Mouse (Mus musculus) embryonic facial prominence, embryonic 13.5 days (tissue): ENCODE measurements around the gene Wdr46. TPM values are rescaled to one million over a fixed set of nuclear protein-coding genes. Genes with fewer than 3 reads are reported as not detected.

Source experiments
- ATAC-seq: fragments of 200-750 bp; cut with Nextera tagmentation; 2 replicates; pipeline ENCODE4 v1.8.0; 2017; ENCODE audit warnings: low read depth; ENCODE audit not compliant: insufficient number of reproducible peaks, insufficient read depth, low FRiP score, low TSS enrichment
- H3K27ac ChIP-seq: fragments of 300-500 bp; sonication (generic); 2 replicates; pipeline ENCODE4 v1.5.1; 2015; ENCODE audit warnings: moderate library complexity, mild to moderate bottlenecking, inconsistent platforms
- H3K27me3 ChIP-seq: fragments of 300-500 bp; sonication (generic); 2 replicates; pipeline ENCODE4 v1.6.1; 2015; ENCODE audit warnings: mild to moderate bottlenecking, inconsistent platforms
- H3K36me3 ChIP-seq: fragments of 300-500 bp; sonication (generic); 2 replicates; pipeline ENCODE4 v1.6.1; 2015; ENCODE audit warnings: mild to moderate bottlenecking, inconsistent platforms
- H3K4me1 ChIP-seq: fragments of 300-500 bp; sonication (generic); 2 replicates; pipeline ENCODE4 v1.6.1; 2015; ENCODE audit warnings: inconsistent platforms
- H3K4me2 ChIP-seq: fragments of 300-500 bp; sonication (generic); 2 replicates; pipeline ENCODE4 v1.6.1; 2015; ENCODE audit warnings: moderate library complexity, mild to moderate bottlenecking, inconsistent platforms
- H3K4me3 ChIP-seq: fragments of 300-500 bp; sonication (generic); 2 replicates; pipeline ENCODE4 v1.5.1; 2015; ENCODE audit warnings: mild to moderate bottlenecking, inconsistent platforms
- H3K9ac ChIP-seq: fragments of 300-500 bp; sonication (generic); 2 replicates; pipeline ENCODE4 v1.6.1; 2015; ENCODE audit warnings: mild to moderate bottlenecking, inconsistent platforms
- H3K9me3 ChIP-seq: fragments of 300-500 bp; sonication (generic); 2 replicates; pipeline ENCODE4 v1.6.1; 2016; ENCODE audit warnings: inconsistent platforms
- WGBS: fragments of 180-500 bp; shearing (Covaris S2); methylation state at CpG from one replicate; pipeline ENCODE4 v1.1.7; 2015; ENCODE audit warnings: mixed read lengths; 5-methylcytosine and 5-hydroxymethylcytosine counted together
- polyA plus RNA-seq: library from polyadenylated mRNA; unstranded; fragments of >200 nt; fragmentation: Nextera tagmentation; extraction: Ambion mirVana; gene quantifications from 2 replicates; pipeline ENCODE4 v1.2.1, GENCODE M21; 2015

Wdr46 gene
- polyA plus RNA-seq, 1 experiment from 2014 or later: 40.7 TPM

DNA sequence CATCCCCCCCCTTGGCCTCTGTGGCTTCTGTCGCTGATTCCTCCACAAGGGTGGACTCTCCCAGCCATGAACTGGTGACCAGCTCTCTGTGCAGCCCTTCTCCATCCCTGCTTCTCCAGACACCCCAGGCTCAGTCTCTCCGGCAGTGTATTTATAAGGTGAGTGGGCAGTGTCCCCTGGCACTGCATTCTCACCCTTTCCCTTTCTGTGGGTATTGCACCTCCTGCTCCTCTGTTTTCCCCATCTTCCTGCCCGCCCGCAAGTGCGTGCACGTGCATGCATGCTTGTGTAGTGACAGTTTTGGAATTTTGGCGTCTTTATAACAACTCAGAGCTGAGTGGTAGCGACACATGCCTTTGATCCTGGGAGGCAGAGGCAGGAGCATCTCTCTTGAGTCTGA lies 26.6 kb upstream of the Wdr46 start:
- Histone ChIP-seq H3K27me3 (no peaks in the 10 kb centered on the region), H3K4me1 (peaks cover 54% of the 10 kb centered on the region), H3K9ac (no peak overlapping the region), H3K9me3 (no peaks in the 10 kb centered on the region), H3K4me3 (no peak overlapping the region), H3K4me2 (no peak overlapping the region), H3K27ac (no peak overlapping the region), H3K36me3 (peaks cover 56% of the 10 kb centered on the region)
- 92% methylated on average over 8 of the region's 8 CpGs for WGBS
- no peak for ATAC-seq

DNA sequence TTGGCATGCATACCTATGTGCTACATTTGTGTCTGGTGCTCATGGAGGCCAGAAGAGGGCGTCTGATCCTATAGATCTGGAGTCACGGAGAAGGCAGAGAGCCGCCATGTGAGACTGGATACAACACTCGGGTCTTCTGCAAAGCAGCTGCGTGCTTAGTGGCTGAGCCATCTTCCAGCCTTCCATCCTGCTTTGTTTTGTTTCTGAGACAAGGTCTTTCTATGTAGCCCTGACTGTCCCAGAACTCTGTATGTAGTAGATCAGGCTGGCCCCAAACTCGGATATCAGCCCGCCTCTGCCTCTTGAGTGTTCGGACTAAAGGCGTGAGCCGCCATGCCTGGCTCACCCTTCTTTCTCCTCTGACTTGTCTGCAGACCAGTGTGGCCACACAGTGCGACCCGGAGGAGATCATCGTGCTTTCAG lies 25.5 kb upstream of the Wdr46 start:
- Histone ChIP-seq H3K4me1 (peaks cover 62% of the 10 kb centered on the region), H3K4me3 (peak overlapping the region; percentile 53), H3K27me3 (no peaks in the 10 kb centered on the region), H3K4me2 (peak overlapping the region; percentile 66), H3K36me3 (peaks cover 56% of the 10 kb centered on the region), H3K9me3 (no peaks in the 10 kb centered on the region), H3K27ac (no peak overlapping the region), H3K9ac (peak overlapping the region; percentile 38; the same call in 1 of the 2 replicates)
- ATAC-seq: no peak
- WGBS: 73% methylated on average over 13 of the region's 13 CpGs

DNA sequence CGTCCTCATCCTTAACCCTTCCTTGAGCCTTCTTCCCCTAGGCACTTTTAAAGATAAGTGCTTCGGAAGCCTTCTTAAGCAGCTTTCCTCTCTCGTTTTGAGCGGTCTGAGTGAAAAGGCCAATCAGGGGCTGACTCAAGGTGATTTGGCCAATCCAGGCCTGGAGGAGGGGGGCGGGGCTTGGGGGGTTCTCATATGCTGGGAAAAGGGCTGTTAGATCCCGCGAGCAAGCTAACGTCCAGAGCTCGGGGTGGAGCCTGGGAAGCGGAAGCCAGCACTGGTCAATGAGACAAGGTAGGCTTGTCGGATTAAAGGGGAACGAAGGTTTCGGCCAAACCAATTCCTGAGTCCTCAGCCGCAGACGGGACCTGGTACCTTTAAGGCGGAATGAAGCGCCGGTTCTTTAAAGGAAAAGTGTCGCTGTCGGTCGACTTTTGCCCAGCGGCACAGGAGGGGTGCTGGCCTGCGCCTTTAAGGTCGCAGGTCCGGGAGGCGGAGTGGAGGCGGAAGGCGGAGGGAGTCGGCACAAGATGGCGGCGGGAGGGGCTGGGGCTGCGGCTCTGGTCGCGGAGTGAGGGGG lies 24.7 kb upstream of the Wdr46 start, which contains the start of the genes Tapbp and Zbtb22:
Tapbp (plus strand) TSS at position 229 of the 580 bp plus-strand sequence.
Zbtb22 (plus strand) TSS at position 234 of the 580 bp plus-strand sequence.
- Histone ChIP-seq H3K9me3 (no peaks in the 10 kb centered on the region), H3K4me2 (peak within 1 kb of the TSS; percentile 66), H3K4me1 (peaks cover 57% of the 10 kb centered on the region), H3K36me3 (peaks cover 56% of the 10 kb centered on the region), H3K27me3 (no peaks in the 10 kb centered on the region), H3K9ac (peak within 1 kb of the TSS; percentile 64), H3K4me3 (peak within 1 kb of the TSS; percentile 53), H3K27ac (peak within 1 kb of the TSS; percentile 81)
- peak; percentile 88 for ATAC-seq
- under 1% methylated on average over 34 of the region's 34 CpGs for WGBS

DNA sequence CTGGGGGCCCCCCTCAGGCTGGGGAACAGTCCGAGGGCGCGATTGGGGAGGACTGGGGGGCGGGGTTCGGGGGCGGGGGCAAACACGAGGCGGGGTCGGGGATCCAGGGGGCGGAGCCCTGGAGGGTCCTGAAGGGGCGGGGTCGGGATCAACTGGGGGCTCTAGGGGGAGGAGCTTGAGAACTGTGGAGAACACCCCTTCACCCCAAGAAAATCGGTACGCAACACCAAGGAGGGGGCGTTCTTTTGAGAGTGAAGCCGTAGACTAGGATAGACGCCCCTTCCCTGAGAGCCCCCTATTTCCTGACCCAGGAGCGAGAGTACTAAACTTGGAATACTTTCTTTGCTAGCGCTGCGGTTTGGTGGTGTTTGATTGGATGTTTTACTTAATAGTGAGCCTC lies 24.2 kb upstream of the Wdr46 start:
- Histone ChIP-seq H3K4me3 (peak overlapping the region; percentile 53), H3K4me1 (peaks cover 57% of the 10 kb centered on the region), H3K4me2 (peak overlapping the region; percentile 66), H3K27ac (peak overlapping the region; percentile 81), H3K9ac (peak overlapping the region; percentile 64), H3K36me3 (peaks cover 50% of the 10 kb centered on the region), H3K9me3 (no peaks in the 10 kb centered on the region), H3K27me3 (no peaks in the 10 kb centered on the region)
- WGBS: under 1% methylated on average over 18 of the region's 20 CpGs
- ATAC-seq: 0 out of 2 replicates have a peak, but pooled peaks have one; percentile 6

DNA sequence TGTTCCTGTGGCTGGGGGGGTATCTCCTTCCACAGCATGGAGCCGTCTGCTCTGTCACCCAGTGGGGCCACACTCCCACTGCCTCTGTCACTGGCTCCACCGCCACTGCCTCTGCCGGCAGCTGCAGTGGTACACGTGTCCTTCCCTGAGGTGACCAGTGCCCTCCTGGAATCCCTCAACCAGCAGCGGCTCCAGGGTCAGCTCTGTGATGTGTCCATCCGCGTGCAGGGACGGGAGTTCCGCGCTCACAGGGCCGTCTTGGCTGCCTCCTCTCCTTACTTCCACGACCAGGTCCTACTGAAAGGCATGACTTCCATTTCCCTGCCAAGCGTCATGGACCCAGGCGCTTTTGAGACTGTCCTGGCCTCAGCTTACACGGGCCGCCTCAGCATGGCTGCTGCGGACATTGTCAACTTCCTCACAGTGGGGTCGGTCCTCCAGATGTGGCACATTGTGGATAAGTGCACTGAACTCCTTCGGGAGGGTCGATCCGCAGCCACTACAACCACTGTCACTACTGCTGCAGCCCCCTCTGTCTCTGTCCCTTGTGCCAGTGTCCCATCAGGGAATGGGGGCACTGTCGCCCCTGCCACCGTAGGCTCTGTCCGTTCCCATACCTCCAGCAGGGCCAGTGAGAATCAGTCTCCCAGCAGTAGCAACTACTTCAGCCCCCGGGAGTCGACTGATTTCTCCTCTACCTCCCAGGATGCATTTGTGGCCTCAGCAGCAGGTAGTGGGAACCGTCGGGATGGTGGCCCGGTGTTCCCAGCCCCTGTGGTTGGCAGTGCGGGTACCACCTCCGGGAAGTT lies 23.4 kb upstream of the Wdr46 start:
- peak overlapping the region; percentile 81; the same call in 1 of the 2 replicates for H3K27ac ChIP-seq
- 77% methylated on average over 31 of the region's 31 CpGs for WGBS
- H3K9me3 ChIP-seq: no peaks in the 10 kb centered on the region
- no peaks in the 10 kb centered on the region for H3K27me3 ChIP-seq
- ATAC-seq: no peak
- H3K36me3 ChIP-seq: peaks cover 43% of the 10 kb centered on the region
- H3K4me2 ChIP-seq: peak overlapping the region; percentile 66
- peak overlapping the region; percentile 53 for H3K4me3 ChIP-seq
- H3K9ac ChIP-seq: peak overlapping the region; percentile 64
- peaks cover 52% of the 10 kb centered on the region for H3K4me1 ChIP-seq

DNA sequence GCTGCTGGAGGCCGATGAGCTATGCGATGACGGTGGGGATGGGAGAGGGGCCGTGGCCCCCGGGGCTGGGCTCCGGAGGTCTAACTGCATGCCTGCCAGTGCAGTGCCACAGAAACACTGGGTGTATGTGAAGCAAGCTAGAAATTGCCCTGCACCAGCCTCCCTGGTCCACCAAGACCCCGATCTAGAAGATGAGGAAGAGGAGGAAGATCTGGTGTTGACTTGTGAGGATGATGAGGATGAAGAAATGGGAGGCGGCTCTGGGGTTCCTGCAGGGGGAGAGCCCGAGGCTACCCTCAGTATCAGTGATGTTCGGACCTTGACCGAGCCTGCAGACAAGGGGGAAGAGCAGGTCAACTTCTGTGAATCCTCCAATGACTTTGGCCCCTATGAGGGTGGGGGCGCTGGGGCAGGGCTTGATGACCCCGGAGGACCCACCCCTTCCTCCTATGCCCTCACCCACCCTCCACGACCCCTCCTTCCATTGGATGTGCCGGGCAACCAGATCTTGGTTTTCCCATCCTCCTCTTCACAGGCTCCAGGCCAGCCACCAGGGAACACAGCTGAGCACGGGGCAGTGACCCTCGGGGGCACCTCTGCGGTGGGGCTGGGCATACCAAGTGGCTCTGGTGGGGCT lies 22.7 kb upstream of the Wdr46 start:
- Histone ChIP-seq H3K4me1 (peaks cover 48% of the 10 kb centered on the region), H3K9me3 (no peaks in the 10 kb centered on the region), H3K9ac (no peak overlapping the region), H3K27ac (no peak overlapping the region), H3K27me3 (no peaks in the 10 kb centered on the region), H3K4me3 (peak overlapping the region; percentile 9; the same call in 1 of the 2 replicates), H3K4me2 (peak overlapping the region; percentile 99; the same call in 1 of the 2 replicates), H3K36me3 (peaks cover 37% of the 10 kb centered on the region)
- WGBS: 85% methylated on average over 18 of the region's 18 CpGs
- no peak for ATAC-seq

DNA sequence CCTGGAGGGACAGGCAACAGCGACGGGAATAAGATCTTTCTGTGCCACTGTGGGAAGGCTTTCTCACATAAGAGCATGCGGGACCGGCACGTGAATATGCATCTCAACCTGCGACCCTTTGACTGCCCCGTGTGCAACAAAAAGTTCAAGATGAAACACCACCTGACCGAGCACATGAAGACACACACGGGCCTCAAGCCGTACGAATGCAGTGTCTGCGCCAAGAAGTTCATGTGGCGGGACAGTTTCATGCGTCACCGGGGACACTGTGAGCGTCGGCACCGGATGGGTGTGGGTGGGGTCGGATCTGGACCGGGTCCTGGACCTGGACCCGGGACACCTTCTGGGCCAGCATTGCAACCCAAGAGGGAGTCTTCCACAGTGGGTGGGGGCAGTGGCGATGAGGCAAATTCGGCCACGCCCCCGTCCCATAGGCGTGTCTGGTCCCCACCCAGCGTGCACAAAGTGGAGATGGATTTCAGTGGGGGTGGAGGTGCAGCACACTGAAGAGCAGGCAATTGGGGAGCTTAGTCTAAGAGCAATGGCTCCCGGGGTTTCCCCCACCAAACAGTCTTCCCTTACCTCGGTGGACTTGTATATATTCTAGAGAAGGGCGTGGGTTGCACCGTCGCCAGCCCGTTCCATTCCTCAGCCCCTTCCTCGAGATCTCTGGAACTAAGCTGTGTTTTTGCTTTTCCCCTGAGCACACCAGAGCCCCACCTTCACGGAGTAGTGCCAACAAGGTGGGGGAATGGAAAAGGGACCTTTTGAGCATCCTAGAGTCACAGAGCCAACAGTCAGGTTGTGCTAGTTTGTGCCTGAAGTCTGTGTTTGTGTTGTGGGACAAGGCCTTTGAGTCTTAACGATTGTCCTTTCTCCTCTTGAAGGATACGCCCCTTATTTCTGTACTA lies 21.9 kb upstream of the Wdr46 start:
- Histone ChIP-seq H3K36me3 (peaks cover 30% of the 10 kb centered on the region), H3K4me2 (peak overlapping the region; percentile 99), H3K9me3 (no peaks in the 10 kb centered on the region), H3K4me1 (peaks cover 48% of the 10 kb centered on the region), H3K4me3 (peak overlapping the region; percentile 68), H3K9ac (no peak overlapping the region), H3K27me3 (no peaks in the 10 kb centered on the region), H3K27ac (no peak overlapping the region)
- 61% methylated on average over 37 of the region's 37 CpGs for WGBS
- no peak for ATAC-seq

DNA sequence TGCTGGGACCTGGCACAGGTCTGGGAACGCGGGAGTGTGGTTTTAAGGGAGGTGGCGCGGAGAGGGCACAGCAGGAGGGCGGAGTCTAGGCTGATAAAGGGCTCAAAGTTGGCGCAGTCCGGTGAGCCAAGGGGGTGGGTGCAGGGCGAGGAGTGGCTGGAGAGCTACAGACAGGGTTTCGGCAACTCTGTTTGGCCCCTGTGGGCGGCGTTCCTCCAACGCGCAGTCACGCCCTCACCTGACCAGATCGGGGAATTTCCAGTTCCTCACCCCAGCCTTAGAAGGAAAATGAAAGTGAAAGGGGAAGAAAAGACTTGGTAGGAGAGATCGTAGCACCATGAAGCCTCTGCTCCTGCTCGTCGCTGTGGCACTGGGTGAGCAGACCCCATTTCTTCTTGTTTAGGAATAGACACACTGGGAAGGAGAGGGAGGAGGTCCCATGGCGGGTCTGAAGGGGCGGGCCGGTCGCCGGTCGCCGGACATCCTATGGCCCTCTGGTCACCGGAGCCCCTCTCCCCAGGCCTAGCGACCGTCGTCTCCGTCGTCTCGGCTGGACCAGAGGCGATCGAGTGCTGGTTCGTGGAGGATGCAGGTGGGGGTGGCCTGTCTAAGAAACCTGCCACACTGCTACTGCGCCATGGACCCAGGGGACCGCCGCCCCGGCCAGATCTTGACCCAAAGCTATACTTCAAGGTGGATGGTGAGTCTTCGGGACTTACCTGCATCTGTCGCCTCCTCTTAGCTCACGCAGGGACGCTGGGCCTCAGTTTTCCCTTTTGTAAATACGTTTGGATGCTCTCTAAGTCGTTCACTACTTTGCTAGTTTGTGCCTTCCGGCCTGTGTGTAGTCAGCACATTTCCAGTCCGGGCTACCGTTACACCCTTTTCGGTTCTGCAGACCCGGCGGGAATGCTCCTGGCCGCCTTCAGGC lies 20.8 kb upstream of the Wdr46 start:
- Histone ChIP-seq H3K9ac (peak overlapping the region; percentile 78), H3K4me1 (peaks cover 48% of the 10 kb centered on the region), H3K9me3 (no peaks in the 10 kb centered on the region), H3K27ac (peak overlapping the region; percentile 69), H3K4me2 (peak overlapping the region; percentile 99), H3K27me3 (no peaks in the 10 kb centered on the region), H3K4me3 (peak overlapping the region; percentile 68), H3K36me3 (peaks cover 19% of the 10 kb centered on the region)
- under 1% methylated on average over 52 of the region's 52 CpGs for WGBS
- ATAC-seq: no peak

DNA sequence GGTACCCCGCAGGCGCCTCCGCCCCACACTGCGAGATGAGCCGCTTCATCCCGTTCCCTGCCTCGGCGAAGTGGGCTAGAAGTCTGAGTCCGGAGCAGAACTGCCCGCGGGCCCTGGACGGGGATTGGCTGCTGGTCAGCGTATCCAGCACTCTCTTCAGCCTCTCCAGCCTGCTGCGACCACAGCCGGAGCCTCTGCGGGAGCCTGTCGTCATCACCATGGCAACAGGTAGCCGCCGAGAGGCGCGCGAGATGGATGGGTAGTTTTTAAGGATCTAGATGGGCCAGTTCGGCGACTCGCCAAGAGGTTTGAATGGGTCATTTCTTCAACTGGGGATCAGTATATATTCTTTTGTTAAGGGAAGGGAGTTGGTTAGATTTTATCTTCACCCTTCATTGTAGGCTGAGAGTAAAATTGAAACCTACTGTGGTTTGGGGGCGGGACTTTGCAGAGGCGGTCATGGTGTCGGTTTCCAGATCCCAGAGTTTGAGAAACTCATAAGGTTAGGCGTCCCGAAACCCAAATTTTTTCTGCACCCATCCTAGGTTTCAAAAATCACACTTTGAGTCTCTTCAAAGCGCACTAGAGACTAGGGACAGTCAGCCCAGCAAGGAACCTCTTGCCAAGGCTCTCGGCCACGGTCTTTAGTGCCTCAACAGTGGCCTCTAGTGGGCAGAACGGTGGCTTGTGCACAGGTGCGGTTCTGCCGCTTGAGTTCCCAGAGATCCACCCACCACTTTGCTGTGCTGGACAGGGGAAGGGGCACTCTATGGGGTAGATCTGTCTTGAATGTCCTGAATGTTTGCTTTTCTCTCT lies 20.0 kb upstream of the Wdr46 start:
- peak overlapping the region; percentile 68 for H3K4me3 ChIP-seq
- peaks cover 40% of the 10 kb centered on the region for H3K4me1 ChIP-seq
- no peaks in the 10 kb centered on the region for H3K27me3 ChIP-seq
- no peaks in the 10 kb centered on the region for H3K9me3 ChIP-seq
- H3K36me3 ChIP-seq: peaks cover 22% of the 10 kb centered on the region
- peak overlapping the region; percentile 99 for H3K4me2 ChIP-seq
- H3K9ac ChIP-seq: peak overlapping the region; percentile 78
- 0 out of 2 replicates have a peak overlapping the region, but pooled peaks have one; percentile 69 for H3K27ac ChIP-seq
- ATAC-seq: no peak
- under 1% methylated on average over 36 of the region's 36 CpGs for WGBS
